Mouse (Mus musculus): ENCODE data around the gene Gm3045.

DNA sequence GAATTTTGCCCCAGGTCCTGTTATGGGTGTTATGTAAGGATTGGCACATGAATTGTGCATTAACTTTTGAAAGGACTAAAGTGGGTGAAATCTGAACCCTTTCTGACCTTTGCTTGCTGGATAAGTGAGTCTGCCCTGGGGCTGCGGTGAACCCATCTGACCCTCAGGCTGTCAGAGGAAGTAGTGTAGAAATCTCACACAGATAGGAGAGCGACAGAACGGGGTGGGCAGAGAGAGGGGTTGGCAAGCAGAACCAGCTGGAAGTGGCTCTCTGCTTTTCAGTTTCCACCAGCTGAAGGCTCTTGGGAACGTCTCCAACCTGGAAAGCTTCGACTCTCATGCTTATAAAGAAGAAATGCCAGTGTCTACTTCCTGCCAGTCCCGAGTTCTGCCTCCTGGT, 50.9 kb downstream of the Gm3045 start:
- TF ChIP-seq CTCF (IDR thresholded peaks at IDR 0.05; ENCODE audit: borderline replicate concordance, insufficient read depth, low read length) (no peak), POLR2A (IDR thresholded peaks at IDR 0.05; ENCODE audit: low read depth, low read length) (no peak)
